Mouse (Mus musculus): Measurements from ENCODE around the gene Syt17. TPM values are rescaled to one million over a fixed set of nuclear protein-coding genes. Genes with fewer than 3 reads are reported as not detected.

The Syt17 gene
- total RNA-seq (2023): not detected

DNA sequence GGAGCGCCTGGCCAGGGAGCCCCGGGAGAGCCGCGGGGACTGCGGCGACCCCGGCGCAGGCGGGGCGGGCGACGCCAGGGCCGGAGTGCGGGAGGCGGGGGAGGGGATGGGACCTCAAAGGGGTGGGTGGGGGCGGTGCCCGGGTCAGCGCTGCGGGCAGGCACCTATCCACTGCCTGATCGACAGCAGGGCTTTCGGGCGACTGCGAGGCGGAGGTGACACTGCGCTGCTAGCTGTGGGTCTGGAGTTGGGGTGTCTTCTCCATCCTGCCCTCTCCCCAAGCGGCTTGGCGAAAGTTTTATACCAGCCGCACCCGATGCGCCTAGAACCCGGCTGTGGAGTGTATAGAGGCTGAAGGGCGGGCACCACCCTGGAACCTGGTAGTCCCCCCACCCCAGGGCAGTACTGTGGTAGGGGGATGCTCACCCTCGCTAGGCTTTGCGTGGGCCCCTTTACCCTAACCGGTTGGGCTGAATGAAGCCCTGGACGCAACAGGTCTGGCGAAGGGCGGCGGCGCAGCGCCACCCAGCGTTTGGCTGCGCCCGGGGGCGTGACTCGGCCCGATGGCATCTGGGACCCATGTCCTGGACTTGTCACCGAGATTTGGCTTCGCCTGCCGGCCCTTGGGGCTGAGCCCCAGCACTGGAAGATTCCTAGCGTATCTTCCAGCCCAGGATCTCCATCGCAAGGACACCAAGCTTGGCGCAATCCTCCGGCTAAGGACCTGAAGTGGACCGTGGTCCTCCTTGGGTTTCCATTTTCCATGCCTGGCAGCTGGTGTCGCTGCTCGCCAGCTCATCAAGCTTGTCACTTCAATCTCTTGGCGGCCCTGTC lies at the start of gene Syt17:
Syt17 (minus strand) TSS at position 89 of the 834 bp plus-strand sequence.

DNA sequence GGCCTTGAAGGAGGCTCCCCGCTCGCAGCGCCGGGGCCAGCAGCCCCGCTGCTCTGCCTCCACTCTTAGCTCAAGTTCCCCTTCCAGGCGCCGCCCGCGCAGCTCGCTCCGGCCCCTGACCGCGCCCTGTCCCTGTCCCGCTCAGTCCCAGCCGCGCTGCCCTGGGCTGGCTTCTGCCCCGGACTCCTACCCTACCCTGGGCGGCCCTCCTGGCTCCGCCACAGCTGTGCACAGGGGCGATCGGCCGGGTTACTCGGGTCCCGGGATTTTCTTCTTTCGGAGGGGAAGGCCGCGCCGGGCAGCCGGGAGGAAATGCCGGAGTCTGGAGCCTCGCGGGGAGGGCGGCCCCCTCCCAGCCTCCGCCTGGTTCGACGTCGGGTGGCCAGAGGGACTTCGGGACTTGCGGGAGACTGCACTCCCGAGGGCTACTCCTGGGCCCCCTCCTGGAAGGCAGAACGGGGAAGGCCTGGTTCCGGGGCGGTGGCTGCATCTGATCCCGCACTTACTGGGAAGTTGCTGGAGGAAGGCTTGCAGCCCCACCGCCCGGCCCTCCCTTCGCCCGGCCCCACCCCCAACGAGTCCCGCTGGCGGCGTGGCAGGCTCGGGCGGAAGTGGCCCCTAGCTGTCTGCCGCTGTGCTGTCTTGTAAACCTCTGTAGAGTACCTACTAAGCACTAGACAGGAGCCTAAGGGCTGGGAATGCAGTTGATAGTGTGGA lies 43.6 kb upstream of the Syt17 start, which contains the start of gene Itpripl2:
Itpripl2 (minus strand) TSS at position 545 of the 717 bp plus-strand sequence.

Other genes with a start within 250 kb of the Syt17 start
- 10 to 100 TPM; 92.5 to 96.5 TPM for gene Smg1, start 204.6 kb downstream of the Syt17 start, total RNA-seq (2023)
- 10 to 100 TPM; 35.0 to 40.1 TPM for gene Itpripl2, start 43.8 kb upstream of the Syt17 start, total RNA-seq (2023)
- 1 to 10 TPM; 7.0 to 7.6 TPM for gene Coq7, start 85.1 kb upstream of the Syt17 start, total RNA-seq (2023)
- gene Tmc7, start 136.5 kb upstream of the Syt17 start, total RNA-seq (2023): 1 to 10 TPM in 1 of 2 experiments, under 1 TPM in 1; 0.99 to 1.0 TPM
- under 1 TPM in 1 of 2 experiments, not detected in 1; 0.09 TPM for gene Tmc5, start 149.1 kb upstream of the Syt17 start, total RNA-seq (2023)

Measured in neutrophil, adult 59 days (primary cell).